Mouse (Mus musculus) lung, postnatal 10 days (tissue): ENCODE measurements at regions not wholly inside any gene's neighbourhood (a gene's known extent, or its start where the extent isn't known, plus 50 kb on each side); places are given as distances from the start of the nearest gene placed in this dataset.

ENCODE experiments used
- DNase-seq: peaks from one replicate; pipeline ENCODE4 v3.0.0; 2021

DNA sequence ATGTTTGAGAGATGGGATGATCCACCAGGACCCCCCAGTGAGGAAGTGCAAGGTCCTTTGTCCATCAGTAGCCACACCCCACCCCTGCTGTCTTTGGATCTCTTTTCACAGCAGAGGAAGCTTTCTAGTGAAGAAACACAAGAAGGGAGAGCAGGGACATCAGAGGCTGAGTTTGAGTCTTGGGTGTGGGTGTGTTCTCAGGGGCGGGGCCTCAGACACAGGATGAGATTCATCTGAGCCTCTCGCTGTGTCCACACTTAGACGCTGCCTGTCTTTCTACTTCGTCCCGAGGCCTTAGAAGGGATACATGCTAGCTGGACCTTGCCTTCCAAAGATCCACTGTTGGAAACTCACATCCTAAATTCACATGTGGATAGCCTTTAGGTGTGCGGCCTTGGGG lies 893.5 kb upstream of the Car8 start:
- no peak for DNase-seq

GRCm38 (mm10) chr4:9131610-9132009 lies 892.8 kb upstream of the Car8 start:
- DNase-seq, result no peak

DNA sequence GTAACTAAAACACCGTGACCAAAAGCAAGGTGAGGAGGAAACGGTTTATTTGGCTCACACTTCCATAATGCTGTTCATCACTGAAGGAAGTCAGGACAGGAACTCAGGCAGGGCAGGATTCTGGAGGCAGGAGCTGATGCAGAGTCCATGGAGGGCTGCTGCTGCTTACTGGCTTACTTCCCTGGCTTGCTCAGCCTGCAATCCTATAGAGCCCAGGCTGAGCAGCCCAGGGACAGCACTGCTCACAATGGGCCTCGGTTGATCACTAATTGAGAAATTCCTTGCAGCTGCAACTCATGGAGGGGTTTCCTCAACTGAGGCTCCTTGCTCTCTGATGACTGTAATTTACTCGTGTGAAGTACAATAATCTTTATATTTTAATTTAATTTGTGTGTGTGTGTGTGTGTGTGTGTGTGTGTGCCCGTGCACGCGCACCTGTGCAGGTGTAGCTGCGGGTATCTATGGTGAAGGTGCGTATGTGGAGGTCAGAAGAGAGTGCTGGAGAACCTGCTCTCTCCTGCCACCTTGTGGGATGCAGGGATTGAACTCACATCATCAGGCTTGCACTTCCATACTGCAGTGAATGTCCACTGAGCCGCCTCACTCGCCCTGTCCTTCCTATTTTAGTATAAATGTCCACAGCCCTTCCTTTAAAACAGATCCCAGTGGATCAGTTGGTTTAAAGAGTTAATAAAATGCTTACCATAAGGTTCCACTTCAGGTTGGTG lies 886.6 kb upstream of the Car8 start:
- no peak for DNase-seq

DNA sequence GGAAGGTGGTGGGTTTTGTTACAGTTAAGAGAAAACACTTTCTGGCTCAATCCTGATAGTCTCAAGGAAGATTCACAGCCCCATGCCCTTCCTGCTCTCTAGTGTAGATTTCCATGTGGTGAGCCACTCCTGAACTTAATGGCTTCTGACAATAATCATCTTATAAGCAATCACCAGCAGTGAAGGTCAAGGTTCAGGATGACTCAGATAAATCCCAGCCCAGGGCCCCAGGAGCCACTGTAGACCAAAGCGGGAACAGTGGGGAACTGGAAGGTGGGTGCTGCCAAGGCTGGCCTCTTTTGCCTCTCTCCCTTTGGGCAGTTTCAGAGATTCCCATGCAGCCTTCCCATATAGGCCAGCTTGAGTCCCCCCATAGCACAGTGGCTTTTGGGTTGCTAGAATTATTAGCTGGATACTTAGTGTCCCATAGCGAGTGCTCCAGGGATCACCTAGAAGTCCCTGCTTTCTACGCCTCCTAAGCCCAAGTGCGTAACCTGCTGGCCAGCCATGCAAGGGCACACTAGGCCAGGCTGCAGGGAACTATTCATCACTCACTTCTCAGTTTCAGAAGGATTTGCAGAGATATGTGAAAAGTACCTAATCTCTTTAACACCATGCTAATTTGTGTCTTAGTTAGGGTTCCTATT lies 885.9 kb upstream of the Car8 start:
- no peak for DNase-seq

DNA sequence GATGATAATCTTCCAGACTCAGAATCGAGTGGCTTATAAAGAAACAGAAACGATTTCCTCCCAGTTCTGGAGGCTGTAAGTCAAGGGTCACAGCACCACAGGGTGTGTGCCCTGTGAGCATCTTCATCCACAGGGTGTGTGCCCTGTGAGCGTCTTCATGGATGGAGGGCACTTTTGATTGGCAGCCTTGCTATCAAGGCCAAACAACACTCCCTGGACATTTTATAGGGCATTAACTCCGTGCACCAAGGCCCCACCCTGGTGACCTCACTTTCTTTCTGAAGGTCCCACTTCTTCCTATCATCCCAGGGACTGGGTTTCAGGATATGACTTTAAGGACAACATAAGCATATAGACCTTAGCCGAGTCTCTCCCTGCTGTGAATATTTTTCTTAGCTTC lies 885.3 kb upstream of the Car8 start:
- no peak for DNase-seq

- no peak for DNase-seq
These were observed 884.7 kb upstream of the Car8 start for GRCm38 (mm10) chr4:9123396-9124031.

DNA sequence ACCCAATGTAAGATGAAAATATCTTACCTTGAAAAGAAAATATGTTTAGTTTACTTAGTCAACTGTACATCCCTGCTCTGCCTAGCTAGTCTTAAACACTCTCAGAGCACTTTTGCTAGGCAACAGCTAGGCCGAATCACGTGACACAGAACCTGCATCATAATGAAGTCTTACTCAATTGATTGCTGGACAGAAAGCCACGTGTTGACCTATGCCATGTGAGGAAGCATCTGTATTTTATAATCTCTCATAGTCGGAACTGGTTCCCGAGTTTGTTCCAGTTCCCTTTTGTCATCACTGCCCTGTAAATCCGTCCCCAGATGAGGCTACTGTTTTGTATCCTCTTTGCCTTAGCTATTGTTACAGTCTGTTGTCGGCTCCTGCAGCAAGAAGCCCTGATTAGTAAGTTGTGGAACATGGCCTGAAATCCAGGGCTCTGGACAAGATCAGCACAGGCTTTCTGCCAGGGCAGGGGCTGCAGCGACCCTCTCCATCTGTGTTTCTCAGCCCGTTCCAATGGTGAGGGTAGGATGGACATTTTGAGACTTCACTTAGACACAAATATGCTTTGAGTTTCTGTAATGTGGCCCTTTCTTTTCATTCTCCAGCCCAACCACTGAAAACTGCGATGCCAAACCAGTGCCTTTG lies 883.9 kb upstream of the Car8 start:
- peak; percentile 15 for DNase-seq

DNA sequence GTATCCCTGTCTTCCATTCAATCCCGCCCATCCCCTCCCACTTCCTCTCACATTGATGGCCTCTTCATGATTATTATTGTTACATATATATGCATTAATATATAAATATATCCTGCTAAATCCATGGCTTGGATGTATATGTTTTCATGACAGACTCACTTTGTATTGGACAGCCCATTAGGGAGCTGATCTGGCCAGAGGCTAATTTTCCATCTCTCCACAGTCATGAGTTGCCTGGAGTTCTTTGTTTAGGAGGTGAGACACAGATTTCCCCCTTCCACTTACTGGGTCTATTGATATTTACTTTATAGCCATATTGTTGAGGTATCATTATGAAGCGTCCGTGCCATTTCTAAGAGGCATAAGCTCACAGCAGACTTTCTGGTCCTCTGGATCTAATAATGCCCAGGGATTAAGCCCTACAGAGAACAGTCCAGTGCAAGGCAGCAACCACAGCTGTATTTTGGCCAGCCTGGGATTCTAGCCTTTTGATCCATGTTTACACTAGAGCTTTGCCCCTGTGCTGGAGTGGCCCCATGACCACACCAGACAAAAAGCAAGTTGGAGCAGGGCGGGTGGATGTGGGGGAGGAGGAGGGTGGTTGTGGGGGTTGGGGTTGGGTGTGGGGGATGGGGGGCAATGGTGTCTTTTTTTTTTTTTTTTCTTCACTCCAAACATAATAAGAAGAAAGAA lies 878.3 kb upstream of the Car8 start:
- no peak for DNase-seq

DNA sequence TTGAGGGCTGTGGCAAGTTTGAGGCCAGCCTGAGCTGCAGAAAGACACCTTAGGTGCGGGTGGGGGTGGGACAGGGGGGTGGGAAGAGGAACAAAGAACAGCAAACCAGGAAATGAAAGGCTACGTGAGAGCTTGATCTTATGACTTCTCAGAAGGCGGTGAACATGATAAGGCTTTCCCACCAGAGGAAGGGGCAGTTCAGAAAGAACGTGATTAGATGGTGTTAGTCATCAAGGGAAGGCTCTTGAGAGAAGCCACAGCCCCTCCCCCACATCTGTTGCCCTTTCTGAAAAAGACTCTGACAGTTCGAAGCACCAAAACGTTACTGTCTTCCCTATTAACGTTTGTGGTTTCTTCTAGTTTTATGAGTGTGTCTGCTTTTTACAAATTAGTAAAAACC lies 877.0 kb upstream of the Car8 start:
- no peak for DNase-seq

GRCm38 (mm10) chr4:9113982-9114381 lies 875.1 kb upstream of the Car8 start:
- DNase-seq, result no peak

DNA sequence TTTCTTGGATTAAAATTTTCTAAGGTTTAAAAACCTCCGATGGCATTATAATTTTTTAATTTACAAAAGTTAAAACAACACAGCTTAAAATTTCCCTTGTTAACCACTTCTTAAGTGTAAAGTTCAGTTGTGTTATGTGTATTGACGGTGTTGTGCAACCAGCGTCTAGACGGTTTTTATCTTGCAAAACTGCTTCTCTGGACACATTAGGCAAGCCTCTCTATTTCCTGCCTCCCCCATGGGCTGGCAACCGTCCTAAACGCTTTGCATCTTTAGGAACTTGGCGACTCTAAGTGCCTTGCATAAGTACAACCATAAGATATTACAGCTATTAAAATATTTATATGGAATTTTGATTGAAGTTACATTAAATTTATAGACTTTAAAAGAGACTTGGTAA lies 871.5 kb upstream of the Car8 start:
- peak; percentile 71 for DNase-seq

DNA sequence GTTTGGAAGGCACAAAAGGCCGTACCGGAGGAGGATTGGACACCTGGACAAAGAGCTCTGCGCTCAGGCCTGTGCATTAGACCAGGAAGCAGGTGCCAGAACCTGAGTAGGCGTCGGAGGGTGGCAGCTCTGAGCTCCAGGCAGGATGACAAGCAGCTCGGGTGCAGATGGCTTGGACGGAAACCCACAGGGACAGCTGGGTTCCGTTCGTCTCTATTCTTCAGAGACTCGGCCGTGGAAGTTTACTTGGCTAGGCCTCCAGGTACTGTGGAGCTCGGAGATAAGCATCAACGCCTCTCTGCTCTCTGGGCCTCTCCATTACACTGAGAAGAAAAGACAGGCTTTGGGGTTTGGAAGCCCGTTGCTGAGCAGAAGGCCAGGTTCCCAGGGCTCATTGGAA lies 868.5 kb upstream of the Car8 start:
- peak; percentile 34 for DNase-seq

DNA sequence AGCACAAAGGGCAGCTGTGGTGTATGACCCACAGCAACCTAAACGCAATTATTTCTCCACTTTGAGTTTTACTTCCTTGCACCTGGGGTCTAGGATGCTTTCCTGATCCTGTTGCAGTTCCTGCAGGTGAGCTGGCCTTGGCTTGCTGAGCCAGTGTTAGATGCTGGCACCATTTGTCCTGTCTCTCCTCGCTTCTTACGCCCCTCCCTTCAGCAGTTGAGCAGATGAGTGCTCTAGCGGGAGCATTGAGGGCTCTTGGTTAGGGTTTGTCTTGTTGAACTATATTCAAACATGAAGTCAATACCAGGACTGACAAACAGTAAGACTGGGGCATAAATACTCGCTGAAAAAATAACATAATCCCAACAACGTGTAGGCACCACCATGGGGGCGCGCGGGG lies 867.9 kb upstream of the Car8 start:
- no peak for DNase-seq

DNA sequence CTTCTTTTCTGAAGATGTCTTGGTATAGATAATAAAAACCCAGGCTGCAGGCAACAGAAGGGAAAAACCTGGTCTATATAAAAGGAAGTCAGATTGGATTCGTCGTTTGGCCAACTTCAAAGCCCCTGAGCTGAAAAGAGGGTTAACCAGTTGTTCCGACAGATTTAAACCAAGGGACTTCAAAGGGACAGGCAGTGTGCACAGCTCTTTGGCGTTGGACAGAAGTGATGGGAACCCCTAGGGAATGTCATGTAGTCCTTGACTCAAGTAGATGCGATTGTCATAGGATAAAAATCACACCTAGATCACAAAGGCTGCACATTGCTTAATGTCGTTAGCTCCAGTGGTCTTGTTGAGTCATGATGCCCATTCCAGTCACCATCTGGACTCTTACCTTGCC lies 865.8 kb upstream of the Car8 start:
- DNase-seq, result no peak

GRCm38 (mm10) chr4:9103958-9104357 lies 865.1 kb upstream of the Car8 start:
- no peak for DNase-seq

DNA sequence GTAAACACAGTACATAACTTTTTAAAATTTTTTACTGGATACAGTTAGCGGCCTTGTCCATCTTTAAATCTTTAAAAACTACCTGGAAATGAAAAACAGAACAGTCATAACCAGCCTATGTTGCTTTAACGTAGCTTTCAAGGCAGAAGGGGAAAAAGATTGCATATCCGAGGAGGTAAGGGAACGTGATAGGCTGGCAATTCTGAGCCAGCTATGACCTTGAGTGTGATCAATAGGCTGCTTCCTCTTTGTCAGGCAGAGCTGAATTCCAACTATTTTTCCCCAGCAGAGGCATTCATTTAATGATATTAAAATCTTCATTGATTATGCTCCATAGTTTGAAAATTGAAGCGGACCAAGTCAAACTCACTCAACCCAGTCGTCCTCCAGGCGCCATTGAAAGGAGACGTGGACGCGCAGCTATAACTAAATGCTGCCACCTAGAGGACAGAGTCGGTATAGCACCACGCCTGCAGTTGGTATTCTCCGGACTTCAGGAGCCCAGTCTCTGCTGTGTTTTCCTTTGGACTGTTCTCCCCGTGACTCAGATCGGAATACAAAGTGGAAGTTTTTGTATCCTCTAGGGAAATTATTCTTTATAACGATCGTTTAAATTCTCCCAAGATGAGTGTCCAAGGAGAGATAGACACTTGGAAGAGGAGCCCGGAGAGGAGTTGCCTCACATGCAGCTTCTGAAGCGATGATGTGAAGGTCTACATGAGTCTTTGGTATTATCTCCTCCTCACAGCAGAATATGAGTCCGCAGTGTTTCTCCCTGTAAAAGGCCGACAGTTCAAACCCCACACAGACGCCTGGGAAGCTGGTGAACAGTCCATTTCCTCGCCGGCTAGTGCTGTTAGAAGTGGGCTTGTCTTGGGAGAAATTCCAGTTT lies 858.2 kb upstream of the Car8 start:
- peak; percentile 88 for DNase-seq

DNA sequence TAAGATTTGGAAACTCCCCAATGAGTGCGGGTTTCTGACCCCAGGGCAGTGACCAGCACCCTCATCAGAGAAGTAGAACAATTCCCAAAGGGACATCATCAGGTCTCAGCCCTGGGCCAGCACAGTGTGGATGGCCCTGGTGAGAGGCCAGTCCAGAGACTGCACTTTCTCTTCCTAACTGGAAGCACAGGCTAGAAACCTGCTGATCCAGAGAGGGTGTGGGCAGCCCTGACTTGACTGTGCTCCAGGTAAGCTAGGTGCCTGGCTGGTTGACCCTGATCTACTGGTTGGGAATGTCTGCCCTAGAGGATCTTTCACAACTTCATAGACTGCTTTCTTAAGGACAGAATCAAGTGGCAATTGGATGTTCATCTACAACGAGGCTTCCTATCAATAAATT lies 857.4 kb upstream of the Car8 start:
- no peak for DNase-seq

DNA sequence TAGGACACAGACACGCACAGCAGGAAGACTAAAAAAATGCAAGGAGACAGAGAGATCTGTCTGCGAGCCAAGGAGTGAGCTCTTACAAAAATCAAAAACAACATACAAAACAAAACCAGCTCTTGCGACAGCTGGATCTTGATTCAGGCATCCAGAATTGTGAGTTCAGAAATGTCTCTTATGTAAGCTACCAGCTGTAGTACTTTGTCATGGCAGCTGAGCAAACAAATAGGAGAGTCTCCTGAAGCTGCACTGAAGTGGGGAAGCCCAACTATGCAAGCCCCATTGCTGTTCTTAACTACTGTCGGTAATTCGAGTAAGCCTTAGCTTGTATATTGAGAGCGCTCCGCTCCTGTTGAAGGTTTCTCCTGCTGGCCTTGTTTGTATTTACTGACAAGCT lies 856.8 kb upstream of the Car8 start:
- peak; percentile 54 for DNase-seq

- no peak for DNase-seq
These were observed 855.7 kb upstream of the Car8 start for GRCm38 (mm10) chr4:9094522-9094921.

- DNase-seq, result no peak
These were observed 855.2 kb upstream of the Car8 start for GRCm38 (mm10) chr4:9094076-9094475.

GRCm38 (mm10) chr4:9083526-9083925 lies 844.7 kb upstream of the Car8 start:
- no peak for DNase-seq
